7 mouse cellular contexts compared by ENCODE assay signal in genomic region chr16:85133468-85133881, GRCm38 (mm10). TPM values are rescaled to one million over a fixed set of nuclear protein-coding genes. Genes with fewer than 3 reads are reported as not detected.
DNase-seq lines count a peak whose midpoint lies in the region; ATAC-seq lines count a peak whose summit lies in the region.

No protein-coding gene starts in this region.

- peak overlapping the region; percentile 29 for H3K4me2 ChIP-seq in kidney, embryonic 16.5 days (replicated peaks; ENCODE audit: low read depth, low read length)

- H3K27me3 ChIP-seq in kidney, embryonic 16.5 days (ENCODE audit: insufficient read depth, low read length) = no peaks in the 10 kb centered on the region

- peaks cover 52% of the 10 kb centered on the region for H3K4me1 ChIP-seq in kidney, embryonic 16.5 days (ENCODE audit: insufficient read depth, low read length)

- peaks cover 4% of the 10 kb centered on the region; the same call in 1 of the 2 replicates for H3K36me3 ChIP-seq in kidney, embryonic 16.5 days (ENCODE audit: insufficient read depth, low read length)

- WGBS in kidney, embryonic 16.5 days = 13% methylated on average over 5 of the region's 5 CpGs

- peak; percentile 92 for ATAC-seq in kidney, embryonic 16.5 days (ENCODE audit: low FRiP score, low TSS enrichment)
- no peak for ATAC-seq in cerebellum, adult (ENCODE audit: insufficient number of reproducible peaks, low FRiP score, low TSS enrichment)

- H3K4me3 ChIP-seq in kidney, embryonic 16.5 days (ENCODE audit: low read length) = no peak overlapping the region

- 0 out of 2 replicates have a peak overlapping the region, but pooled peaks have one; percentile 1 for H3K9ac ChIP-seq in kidney, embryonic 16.5 days (replicated peaks; ENCODE audit: low read length)

- peak overlapping the region; percentile 94 for H3K27ac ChIP-seq in kidney, embryonic 16.5 days (ENCODE audit: low read length)

- no peaks in the 10 kb centered on the region for H3K9me3 ChIP-seq in kidney, embryonic 16.5 days (ENCODE audit: low read length)

- peak; percentile 62 for DNase-seq in Muller cell, postnatal 12 days (ENCODE audit: inconsistent ontology term)
- peak; percentile 75 for DNase-seq in adrenal gland, postnatal 14 days
- DNase-seq in heart, adult 9 months (ENCODE audit: low spot score in 2 of 2) = peak; percentile 89 to 93
- DNase-seq in lung, postnatal 10 days = peak; percentile 88
- DNase-seq in left cerebral cortex, adult 9 months (ENCODE audit: low spot score in 2 of 2) = no peak

RNA-seq across cellular contexts. Expression of gene App, which starts 40.1 kb away (rescaled TPM):
- total RNA-seq in adrenal gland, postnatal 14 days (2021) = 299 and 320 TPM in 2 replicates
- 309 and 336 TPM in 2 replicates for polyA plus RNA-seq in kidney, embryonic 16.5 days (2015; fragmentation: Nextera tagmentation; extraction: Ambion mirVana)

Comparison
In these comparisons a context has a peak if more than half of its experiments do, and no peak if none do; other contexts are left out.
1. DNase-seq: peak in Muller cell, postnatal 12 days (single experiment), adrenal gland, postnatal 14 days (single experiment), heart, adult 9 months (2 of 2) and lung, postnatal 10 days (single experiment); none in left cerebral cortex, adult 9 months (0 of 2).